ENCODE assay signal across 30 mouse cellular contexts in genomic region chr9:41215026-41215425, GRCm38 (mm10). TPM values are rescaled to one million over a fixed set of nuclear protein-coding genes. Genes with fewer than 3 reads are reported as not detected.
DNase-seq lines count a peak whose midpoint lies in the region; ATAC-seq lines count a peak whose summit lies in the region.
"Had no signal": no experiment of that assay in that cellular context is flagged by ENCODE, and none has a peak within 500 bp of the region (broad histone marks: within the 10 kb centered on the region; RNA-seq: fewer than 3 reads in every experiment).

No protein-coding gene starts in this region.

- H3K36me3 ChIP-seq in liver, embryonic 11.5 days (ENCODE audit: control insufficient read depth, insufficient read depth, low read length), result no peaks in the 10 kb centered on the region
- no peaks in the 10 kb centered on the region for H3K36me3 ChIP-seq in limb, embryonic 12.5 days
- no peaks in the 10 kb centered on the region for H3K36me3 ChIP-seq in liver, embryonic 16.5 days (ENCODE audit: control insufficient read depth, insufficient read depth)
- no peaks in the 10 kb centered on the region for H3K36me3 ChIP-seq in hindbrain, embryonic 13.5 days
- H3K36me3 ChIP-seq: embryonic facial prominence, embryonic 15.5 days; neural tube, embryonic 12.5 days had no signal

- DNase-seq in liver, embryonic 11.5 days (ENCODE audit: low spot score), result no peak
- DNase-seq in liver (no peak), MN1 (ENCODE audit: low spot score) (no peak)
- DNase-seq in cerebellum, postnatal 36 days, result no peak
- DNase-seq: adrenal gland, adult 2 months; adrenal gland, postnatal 36 days; cerebellum, adult 11 months; cerebellum, adult 9-10 months; gastrocnemius, postnatal 25 days; heart, adult 18-20 months; heart, postnatal 4 days; kidney, adult 11 months; kidney, postnatal 25 days; lung, embryonic 14.5 days; lung, postnatal 14 days; right cerebral cortex, adult 18-20 months; right cerebral cortex, postnatal 4 days; thymus, adult 2 months; thymus, postnatal 36 days had no signal

- no peaks in the 10 kb centered on the region for H3K27me3 ChIP-seq in liver, embryonic 11.5 days (replicated peaks; ENCODE audit: control insufficient read depth, insufficient read depth, low read length)
- no peaks in the 10 kb centered on the region for H3K27me3 ChIP-seq in limb, embryonic 12.5 days
- no peaks in the 10 kb centered on the region for H3K27me3 ChIP-seq in liver, embryonic 16.5 days (ENCODE audit: control insufficient read depth, insufficient read depth, low read depth, low read length)
- H3K27me3 ChIP-seq in hindbrain, embryonic 13.5 days, result no peaks in the 10 kb centered on the region
- H3K27me3 ChIP-seq: embryonic facial prominence, embryonic 15.5 days; neural tube, embryonic 12.5 days had no signal

- peak; percentile 53; the same call in 1 of the 2 replicates for ATAC-seq in liver, embryonic 11.5 days (replicated peaks; ENCODE audit: low FRiP score)
- no peak for ATAC-seq in limb, embryonic 12.5 days (ENCODE audit: insufficient number of reproducible peaks, insufficient read depth, low FRiP score, low TSS enrichment, low read depth)
- peak; percentile 39 for ATAC-seq in liver, embryonic 16.5 days (ENCODE audit: low read depth)
- ATAC-seq in hindbrain, embryonic 13.5 days (ENCODE audit: low FRiP score), result no peak
- ATAC-seq: forebrain, embryonic 14.5 days; inflammation-experienced regulatory T-cells, adult 6 months had no signal

- peaks cover 6% of the 10 kb centered on the region; the same call in 1 of the 2 replicates for H3K4me1 ChIP-seq in liver, embryonic 11.5 days (replicated peaks; ENCODE audit: control insufficient read depth, insufficient read depth, low read length)
- H3K4me1 ChIP-seq in limb, embryonic 12.5 days (replicated peaks), result peaks cover 39% of the 10 kb centered on the region
- H3K4me1 ChIP-seq in liver, embryonic 16.5 days (ENCODE audit: control insufficient read depth, low read depth, low read length), result peaks cover 2% of the 10 kb centered on the region; the same call in 1 of the 2 replicates
- peaks cover 19% of the 10 kb centered on the region for H3K4me1 ChIP-seq in hindbrain, embryonic 13.5 days (replicated peaks)

- H3K27ac ChIP-seq in liver, embryonic 11.5 days (ENCODE audit: low read depth, low read length), result no peak overlapping the region
- peak overlapping the region; percentile 45; the same call in 1 of the 2 replicates for H3K27ac ChIP-seq in limb, embryonic 12.5 days
- no peak overlapping the region for H3K27ac ChIP-seq in liver, embryonic 16.5 days (ENCODE audit: low read length)
- no peak overlapping the region for H3K27ac ChIP-seq in hindbrain, embryonic 13.5 days
- H3K27ac ChIP-seq: embryonic facial prominence, embryonic 15.5 days; hindbrain, embryonic 14.5 days; neural tube, embryonic 12.5 days had no signal

- H3K9ac ChIP-seq in liver, embryonic 11.5 days (ENCODE audit: low read depth, low read length), result no peak overlapping the region
- no peak overlapping the region for H3K9ac ChIP-seq in limb, embryonic 12.5 days (replicated peaks)
- H3K9ac ChIP-seq in liver, embryonic 16.5 days (ENCODE audit: low read depth, low read length), result no peak overlapping the region
- no peak overlapping the region for H3K9ac ChIP-seq in hindbrain, embryonic 13.5 days
- H3K9ac ChIP-seq: embryonic facial prominence, embryonic 15.5 days; hindbrain, embryonic 14.5 days; lung, embryonic 14.5 days; neural tube, embryonic 12.5 days had no signal

- H3K4me3 ChIP-seq in liver, embryonic 11.5 days (ENCODE audit: low read depth, low read length), result no peak overlapping the region
- H3K4me3 ChIP-seq in limb, embryonic 12.5 days (replicated peaks), result no peak overlapping the region
- H3K4me3 ChIP-seq in liver, embryonic 16.5 days (ENCODE audit: low read depth, low read length), result no peak overlapping the region
- H3K4me3 ChIP-seq in hindbrain, embryonic 13.5 days, result no peak overlapping the region
- H3K4me3 ChIP-seq: embryonic facial prominence, embryonic 15.5 days; myocyte; neural tube, embryonic 12.5 days had no signal

- no peak overlapping the region for H3K4me2 ChIP-seq in liver, embryonic 11.5 days
- no peak overlapping the region for H3K4me2 ChIP-seq in limb, embryonic 12.5 days
- no peak overlapping the region for H3K4me2 ChIP-seq in liver, embryonic 16.5 days (ENCODE audit: low read depth, low read length)
- H3K4me2 ChIP-seq in hindbrain, embryonic 13.5 days, result no peak overlapping the region
- H3K4me2 ChIP-seq: embryonic facial prominence, embryonic 15.5 days; heart, embryonic 11.5 days; hindbrain, embryonic 14.5 days; lung, embryonic 14.5 days; midbrain, embryonic 11.5 days; neural tube, embryonic 12.5 days had no signal

- 58% methylated on average over 5 of the region's 5 CpGs for WGBS in liver, embryonic 11.5 days
- 84% methylated on average over 5 of the region's 5 CpGs for whole genome bisulfite sequencing in limb, embryonic 12.5 days
- 25% methylated on average over 5 of the region's 5 CpGs for WGBS in liver, embryonic 16.5 days (ENCODE audit: insufficient replicate concordance)
- WGBS in hindbrain, embryonic 13.5 days, result 91% methylated on average over 5 of the region's 5 CpGs

- no peaks in the 10 kb centered on the region for H3K9me3 ChIP-seq in liver, embryonic 11.5 days (ENCODE audit: control insufficient read depth, low read length)
- no peaks in the 10 kb centered on the region for H3K9me3 ChIP-seq in limb, embryonic 12.5 days
- H3K9me3 ChIP-seq in liver, embryonic 16.5 days (replicated peaks; ENCODE audit: control insufficient read depth, low read length), result no peaks in the 10 kb centered on the region
- no peaks in the 10 kb centered on the region for H3K9me3 ChIP-seq in hindbrain, embryonic 13.5 days
- H3K9me3 ChIP-seq: embryonic facial prominence, embryonic 15.5 days; neural tube, embryonic 12.5 days had no signal

RNA-seq across cellular contexts. Expression of gene Ubash3b, which starts 53.5 kb away (rescaled TPM):
- 13.4 and 18.1 TPM in 2 replicates for polyA plus RNA-seq in liver, embryonic 11.5 days (2014; fragmentation: Nextera tagmentation; extraction: Ambion mirVana)
- polyA plus RNA-seq in limb, embryonic 12.5 days (2016; fragmentation: Nextera tagmentation; extraction: Ambion mirVana), result 6.5 and 7.8 TPM in 2 replicates
- 4.6 and 4.7 TPM in 2 replicates for polyA plus RNA-seq in liver, embryonic 16.5 days (2015; fragmentation: Nextera tagmentation; extraction: Ambion mirVana)
- polyA plus RNA-seq in hindbrain, embryonic 13.5 days (2015; fragmentation: Nextera tagmentation; extraction: Ambion mirVana), result 17.3 and 18.2 TPM in 2 replicates

Comparison
In these comparisons a context has a peak if more than half of its experiments do, and no peak if none do; other contexts are left out.
1. ATAC-seq: peak in liver, embryonic 11.5 days (single experiment) and liver, embryonic 16.5 days (single experiment); none in limb, embryonic 12.5 days (single experiment) and hindbrain, embryonic 13.5 days (single experiment).